Mouse (Mus musculus) fibroblast of lung, adult 2 months (primary cell): ENCODE data around the gene Agpat4.

Experiments used
- DNase-seq: peaks from one replicate; pipeline ENCODE4 v3.0.0-alpha.2; 2011; ENCODE audit warnings: low read depth

Gene Agpat4

DNA sequence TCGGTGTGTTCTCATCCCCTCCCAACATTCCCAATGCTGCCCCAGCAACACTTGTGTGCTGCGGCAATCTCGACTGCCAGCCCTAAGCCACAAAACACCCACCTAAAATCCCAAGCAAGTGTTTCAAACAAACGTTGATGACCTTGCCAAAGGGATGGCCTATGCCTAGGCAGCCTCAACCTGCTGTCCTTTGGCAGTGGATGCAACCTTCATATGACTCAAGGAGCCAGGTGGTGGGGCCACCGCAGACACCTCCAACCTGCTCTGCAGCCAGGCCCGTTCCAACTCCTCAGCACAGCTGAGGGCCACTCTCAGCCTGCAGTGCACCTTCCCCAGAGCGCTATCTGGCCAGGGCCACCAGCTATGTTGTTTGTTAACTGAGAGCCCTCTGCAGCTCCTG, 110.0 kb downstream of the Agpat4 start:
- no peak for DNase-seq

DNA sequence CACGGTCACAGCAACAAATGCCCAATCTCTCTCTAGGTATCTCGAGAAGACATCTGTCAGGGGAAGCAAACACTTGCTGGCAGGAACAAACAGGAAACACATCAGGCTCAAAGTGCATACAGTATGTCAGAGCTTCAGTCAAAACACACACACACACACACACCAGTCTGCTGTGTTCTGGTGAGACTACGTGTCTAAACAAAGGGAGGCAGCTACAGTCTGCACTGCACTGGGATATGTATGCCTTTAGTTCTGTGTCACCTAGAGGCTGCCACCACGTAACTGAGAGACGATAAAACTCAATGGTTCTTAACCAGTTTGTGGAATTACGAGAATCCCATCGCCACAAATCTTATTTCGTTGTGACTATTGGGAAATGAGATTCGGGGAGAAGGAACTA, 111.3 kb downstream of the Agpat4 start:
- no peak for DNase-seq

DNA sequence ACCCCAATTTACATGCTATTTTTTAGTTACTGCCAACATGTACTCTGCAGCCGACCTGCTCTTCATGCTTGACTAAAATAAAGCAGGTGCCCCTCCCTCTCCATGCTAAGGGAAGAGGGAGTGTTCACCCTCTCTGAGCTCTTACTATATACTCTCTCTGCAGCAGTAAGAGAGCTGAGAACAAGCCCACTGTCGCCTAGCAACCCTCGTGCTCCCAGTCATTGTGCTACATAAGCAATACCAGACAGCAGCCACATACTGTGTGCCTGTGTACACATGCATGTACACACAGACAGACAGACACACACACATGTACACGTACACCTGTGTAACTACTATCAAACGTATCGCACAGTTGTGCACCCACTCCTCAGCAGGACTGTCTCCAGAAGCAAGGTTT, 111.7 kb downstream of the Agpat4 start:
- no peak for DNase-seq

DNA sequence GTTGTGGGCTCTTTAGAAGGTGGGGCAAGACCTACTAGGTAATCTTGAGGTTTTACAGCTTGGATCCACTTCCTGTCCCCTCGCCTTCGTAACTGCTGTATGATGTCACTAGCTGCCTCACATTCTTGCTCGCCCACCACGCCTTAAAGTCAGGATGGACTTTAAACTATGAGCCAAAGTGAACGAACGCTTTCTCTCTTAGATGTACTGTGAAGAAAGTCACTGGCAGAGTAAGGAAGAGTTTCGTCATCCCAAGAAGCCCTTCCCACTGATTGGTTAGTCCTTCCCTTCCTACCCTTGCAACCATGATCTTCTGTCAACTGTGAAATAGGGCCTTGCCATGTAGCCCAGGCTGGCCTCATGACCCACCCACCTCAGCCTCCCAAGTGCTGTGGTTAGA, 112.6 kb downstream of the Agpat4 start:
- no peak for DNase-seq

DNA sequence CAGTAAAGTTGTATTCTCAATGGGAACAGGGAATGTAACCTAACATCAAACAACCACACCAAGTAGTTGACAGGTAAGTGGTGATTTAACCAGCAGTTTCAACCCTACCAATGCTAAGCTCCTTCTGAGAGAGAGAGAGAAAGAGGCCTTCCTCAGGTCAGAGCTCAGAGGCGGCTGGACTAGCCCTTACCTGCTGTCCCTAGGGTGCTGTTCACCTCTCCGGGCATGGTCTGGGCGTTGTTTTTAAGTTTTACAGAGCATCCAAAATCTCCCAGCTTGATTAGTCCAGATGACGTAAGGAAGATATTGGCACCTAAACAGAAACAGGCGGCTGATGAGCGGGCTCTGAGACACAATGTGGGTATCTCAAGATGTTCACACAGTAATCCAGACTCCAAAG, 114.2 kb downstream of the Agpat4 start:
- DNase-seq = no peak

DNA sequence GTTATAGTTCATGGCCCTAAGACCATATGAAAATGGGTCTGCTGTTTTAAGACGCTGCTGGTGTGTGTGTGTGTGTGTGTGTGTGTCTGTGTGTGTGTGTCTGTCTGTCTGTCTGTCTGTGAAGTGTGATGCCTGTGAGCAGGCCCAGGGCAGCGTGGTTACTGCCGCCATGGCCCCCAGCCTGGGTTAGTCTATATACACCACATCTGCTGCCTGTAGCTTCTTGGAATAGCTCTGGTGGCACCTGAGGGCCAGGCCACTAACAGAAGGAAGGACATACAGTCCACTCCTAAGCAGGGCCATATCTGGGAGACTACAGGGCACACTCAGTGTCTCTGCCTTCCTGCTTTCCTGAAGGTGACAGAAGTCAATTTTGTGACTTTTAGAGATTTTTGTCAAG, 122.2 kb downstream of the Agpat4 start:
- no peak for DNase-seq

DNA sequence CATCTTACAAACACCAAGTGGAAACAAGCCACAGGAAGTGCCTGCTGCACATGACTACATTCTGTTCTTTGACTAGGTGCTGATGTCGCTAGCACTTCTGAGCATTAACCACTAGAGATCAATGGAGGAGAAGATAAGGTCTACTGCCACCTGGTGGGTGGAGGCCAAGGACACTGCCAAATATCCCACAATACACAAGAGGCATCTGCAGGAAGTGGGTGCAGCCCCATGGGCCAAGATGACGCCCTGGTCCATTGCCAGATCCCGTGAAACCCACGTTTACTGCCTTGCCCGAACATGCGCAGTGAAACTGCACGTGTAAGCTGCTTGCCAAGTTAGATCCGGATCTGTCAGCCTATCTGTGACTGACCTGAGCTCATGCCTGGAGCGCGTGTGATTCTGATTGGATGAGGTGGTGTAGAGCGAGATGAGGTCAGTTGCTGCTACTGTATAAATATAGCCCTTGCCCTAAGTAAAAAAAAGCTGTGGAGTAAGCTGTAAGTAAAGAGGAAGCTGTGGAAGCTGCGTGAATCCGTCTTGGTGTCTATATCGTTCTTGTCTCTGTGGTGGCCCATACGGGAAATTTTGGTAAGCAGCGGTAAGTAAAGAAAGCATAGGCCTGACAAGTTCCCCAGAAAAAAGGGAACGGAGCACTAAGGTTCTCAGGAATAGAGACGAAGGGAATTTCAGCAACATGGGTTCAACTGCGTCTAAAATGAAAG, 131.4 kb downstream of the Agpat4 start:
- DNase-seq = no peak

DNA sequence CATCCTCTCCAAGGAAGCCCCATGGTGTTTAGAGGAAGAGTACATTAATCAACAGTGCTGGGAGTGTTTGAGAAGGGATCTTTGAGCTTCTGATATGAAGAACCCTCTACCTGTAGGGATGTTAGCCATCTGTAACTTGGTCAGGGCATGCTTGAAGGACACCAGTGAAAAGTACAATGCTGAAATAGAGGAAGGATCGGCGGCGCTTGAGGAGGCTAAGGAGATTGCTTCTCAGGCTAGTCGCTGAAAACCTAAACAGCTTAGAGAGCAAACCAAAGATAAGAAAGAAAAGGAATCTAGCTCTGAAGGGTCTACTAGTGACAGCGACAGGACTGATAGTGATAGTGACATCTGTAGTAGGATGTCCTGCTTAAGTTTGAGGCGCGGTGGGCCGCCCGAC, 132.1 kb downstream of the Agpat4 start:
- DNase-seq = no peak

DNA sequence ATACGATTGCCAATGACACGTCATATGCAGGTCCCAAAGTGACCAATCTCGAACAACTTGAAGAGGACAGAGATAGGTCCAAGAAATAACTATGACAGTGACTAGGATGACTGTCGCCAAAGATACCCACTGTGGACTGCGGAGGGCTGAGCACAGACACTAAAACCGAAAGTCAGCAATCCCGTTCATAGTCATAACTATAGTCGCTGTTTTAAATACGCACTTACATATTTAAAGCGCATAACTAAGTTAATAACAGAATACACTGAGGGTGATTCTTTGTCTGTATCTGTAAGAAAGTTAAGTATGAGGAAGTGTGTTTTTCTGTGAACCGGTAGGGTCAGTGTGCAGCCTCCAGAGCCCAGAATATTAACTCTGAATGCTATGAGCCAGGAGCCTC, 137.6 kb downstream of the Agpat4 start:
- DNase-seq = no peak

DNA sequence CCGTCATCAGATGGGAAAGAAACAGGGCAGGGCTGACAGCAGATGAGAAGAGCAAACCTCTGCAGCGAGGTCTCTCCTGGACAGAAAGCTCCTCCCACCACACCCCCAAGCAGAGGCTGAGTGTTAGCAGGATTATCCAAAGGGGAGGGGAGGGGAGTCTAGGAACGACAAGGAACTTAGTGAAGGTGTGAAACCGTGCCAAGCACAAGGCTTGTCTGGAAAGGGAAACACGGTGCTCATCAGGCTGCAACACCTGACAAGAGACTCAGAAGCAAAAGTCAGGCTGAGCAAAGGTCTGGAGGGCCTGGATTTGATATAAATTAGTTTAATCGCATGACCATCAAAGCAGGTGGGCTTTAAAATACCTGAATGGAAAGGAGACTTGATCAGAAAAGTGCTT, 140.0 kb downstream of the Agpat4 start:
- DNase-seq = no peak

DNA sequence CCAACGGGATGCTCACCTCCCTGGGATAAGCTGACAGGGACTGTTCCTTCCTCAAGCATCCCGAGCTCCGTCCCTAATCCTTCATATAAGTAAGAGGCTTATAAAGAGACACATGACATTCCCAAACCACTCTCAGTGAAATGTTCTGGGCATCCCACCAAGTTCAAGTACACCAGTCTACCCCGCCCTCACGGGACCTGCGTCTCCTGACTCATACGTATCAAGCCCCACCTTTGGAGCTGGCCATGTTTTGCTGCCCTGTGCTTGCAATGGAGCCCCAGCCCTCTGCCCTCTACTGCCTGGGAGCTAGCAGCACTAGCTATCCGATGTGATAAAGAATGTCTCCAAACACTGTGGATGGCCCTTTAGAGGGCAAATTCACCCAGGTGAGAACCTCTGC, 141.5 kb downstream of the Agpat4 start:
- DNase-seq = no peak

DNA sequence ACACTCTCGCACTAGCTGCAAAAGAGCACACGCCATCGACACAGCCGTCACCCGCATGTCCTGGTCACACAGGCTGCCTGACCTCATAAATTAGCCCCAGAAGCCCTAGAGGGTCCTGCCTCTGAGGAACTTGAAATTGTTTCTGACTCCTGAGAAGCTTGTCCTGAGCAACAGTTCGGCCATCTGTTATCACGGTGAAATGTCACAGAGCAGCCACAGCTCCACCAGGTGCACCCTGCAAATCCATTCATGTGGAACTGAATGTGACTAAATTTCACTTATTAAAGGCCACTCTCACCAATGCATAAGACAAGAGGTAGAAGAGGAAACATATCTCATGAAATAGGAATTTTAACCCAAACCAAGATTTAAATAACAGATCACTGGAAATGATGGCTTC, 142.9 kb downstream of the Agpat4 start:
- DNase-seq = no peak

DNA sequence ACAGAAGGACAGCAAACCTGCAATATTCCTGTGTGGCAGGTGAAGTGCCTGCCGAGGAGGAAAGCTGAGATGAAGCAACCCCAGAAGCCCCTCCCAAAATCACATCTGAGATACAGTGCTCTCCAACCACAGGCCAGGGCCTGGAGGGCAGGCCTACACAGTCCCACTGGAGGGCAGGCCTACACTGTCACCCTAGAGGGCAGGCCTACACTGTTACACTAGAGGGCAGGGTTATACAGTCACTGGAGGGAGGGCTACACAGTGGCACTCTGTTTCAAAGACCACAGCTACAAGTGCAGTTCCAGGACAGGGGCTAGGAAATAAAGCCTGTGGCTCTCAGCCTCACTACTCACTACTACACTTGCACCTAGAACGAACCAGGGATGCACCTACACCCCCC, 143.4 kb downstream of the Agpat4 start:
- no peak for DNase-seq

DNA sequence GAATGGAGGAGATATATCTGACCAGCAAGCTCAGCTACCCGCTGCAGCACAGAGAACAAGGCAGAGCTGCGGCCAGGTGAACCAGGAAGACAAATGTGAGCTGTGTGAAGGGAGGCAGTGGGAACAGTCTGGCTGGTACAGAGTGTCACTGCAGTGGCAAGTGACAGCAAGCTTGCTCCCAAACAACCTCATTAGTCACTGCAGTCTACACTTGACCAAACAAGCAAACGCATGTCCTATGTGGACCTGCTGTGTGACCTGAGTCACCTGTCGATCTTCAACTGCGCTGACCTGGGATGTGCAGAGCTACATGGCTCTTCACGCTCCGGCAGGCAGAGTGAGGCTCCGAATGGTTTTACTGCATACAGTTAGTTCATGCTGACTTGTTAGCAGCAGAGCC, 144.3 kb downstream of the Agpat4 start:
- DNase-seq = no peak

DNA sequence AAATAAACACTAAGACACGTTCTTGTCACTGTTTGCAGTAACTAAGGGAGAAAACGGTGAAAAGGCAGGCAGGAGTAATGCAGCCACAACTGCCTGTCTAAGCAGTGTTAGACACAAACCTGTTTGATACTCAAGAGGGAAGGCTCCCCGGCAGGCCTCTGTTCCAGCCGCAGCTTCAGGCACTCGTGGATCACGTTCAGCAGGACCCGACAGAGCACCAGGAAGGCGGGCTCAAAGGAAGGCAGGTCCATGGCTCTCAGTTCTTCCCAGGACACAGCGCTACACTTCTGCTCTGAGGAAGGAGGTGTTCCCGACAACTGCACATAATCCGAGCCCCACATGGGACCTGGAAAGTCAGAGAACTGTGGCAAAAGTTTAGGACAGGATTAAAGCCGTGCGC, 145.3 kb downstream of the Agpat4 start:
- DNase-seq = no peak

DNA sequence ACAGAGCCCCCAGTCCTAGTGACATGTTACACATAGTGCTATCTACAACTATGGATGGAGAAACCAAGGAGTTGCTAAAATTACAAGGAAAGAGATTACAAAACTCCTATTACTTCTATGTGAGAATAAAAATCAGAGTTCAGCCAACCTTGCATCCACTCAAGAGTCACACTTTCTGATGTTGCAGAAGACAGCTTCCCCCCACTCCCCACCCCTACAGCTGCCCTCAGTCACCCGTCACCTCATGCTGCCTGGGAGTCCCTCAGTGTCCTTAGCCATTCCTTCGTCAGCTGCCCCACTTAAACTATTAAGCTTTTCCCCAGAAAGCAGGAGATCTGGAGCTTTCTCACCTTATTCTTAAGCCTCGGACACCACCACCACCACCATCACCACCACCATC, 145.8 kb downstream of the Agpat4 start:
- DNase-seq = no peak

DNA sequence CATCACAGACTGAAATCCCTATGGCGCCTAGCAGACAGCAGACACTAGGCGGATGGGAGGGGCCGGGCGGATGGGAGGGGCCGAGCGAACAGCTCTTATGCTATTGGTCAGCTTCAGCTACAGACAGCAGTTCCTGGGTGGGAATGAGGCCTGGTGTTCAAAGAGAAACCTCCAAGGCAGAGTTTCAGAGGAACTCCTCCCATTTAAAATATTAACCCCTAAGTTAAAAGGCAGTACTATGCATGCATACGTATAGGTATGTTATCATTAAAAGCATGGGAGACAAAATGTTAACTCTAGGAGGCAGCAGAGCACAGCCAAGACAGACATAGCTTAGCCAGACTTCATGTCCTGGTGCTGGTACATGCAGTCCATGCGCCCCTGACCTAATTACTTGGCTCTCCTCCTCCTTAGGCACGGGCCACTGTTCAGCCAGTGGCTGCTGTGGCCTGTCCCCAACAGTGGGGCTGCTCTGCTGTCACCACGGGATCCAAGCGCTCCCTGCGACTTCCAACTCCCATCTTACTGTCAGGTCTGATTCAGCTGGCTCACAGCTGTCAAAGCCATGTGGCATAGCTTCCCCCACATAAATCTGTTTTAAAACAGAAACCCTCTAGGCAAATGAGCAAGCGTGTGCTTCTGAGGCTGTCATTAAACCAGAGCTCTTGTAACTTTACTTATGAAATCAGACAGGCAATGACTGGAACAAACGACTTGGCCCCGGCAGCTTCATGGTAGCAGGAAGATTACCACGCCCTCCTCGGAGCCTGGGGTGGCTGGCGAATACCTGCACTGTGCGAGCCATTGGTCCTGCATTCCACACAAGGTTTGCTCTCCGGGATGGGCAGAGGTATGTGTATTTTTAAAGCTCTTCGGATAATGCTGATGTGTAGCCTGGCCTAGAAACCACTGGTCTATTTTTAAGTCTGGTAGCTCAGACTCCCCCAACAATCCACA, 147.7 kb downstream of the Agpat4 start:
- no peak for DNase-seq

DNA sequence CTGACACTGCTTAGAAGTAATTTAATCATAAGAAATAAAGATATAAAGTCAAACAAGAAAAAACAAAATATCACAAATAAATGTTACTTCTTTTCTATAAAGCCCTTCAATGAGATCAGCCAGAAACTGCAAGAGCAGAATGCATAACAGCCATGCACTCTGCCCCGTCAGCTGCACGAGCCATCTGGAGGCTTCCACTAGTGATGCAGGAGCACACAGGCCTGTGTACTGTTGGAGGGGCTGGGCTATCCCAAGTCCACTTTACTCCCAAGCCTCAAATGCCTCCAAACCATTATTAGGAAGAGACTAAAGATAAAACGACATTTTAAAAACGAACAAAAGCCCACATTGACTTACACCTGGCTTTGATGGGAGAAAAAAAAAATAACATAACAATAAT, 149.6 kb downstream of the Agpat4 start:
- no peak for DNase-seq

DNA sequence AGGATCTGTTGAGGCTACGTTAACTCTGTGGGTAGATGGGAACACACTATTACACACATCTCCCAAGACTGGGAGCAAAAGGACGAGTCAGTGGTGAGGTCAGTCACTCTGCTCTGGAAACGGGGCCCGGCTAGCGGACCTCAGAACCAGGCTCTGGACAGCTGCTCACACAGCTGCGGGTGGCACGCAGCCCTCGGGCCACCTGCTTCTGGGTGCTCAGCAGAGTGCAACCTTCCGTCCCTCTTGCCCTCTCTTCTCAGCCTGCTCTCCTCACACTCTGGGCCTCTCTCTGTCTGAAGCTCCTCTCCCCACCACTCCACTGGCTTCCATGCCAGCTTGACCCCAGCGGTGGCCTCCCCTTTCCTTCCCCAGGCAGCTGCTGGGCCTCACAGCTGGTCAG, 150.0 kb downstream of the Agpat4 start:
- no peak for DNase-seq
